10 mouse cellular contexts compared by ENCODE assay signal in genomic region chr15:89474596-89475292, GRCm38 (mm10). TPM values are rescaled to one million over a fixed set of nuclear protein-coding genes. Genes with fewer than 3 reads are reported as not detected.
DNase-seq lines count a peak whose midpoint lies in the region; ATAC-seq and TF ChIP-seq lines count a peak whose summit lies in the region.
"Had no signal": no experiment of that assay in that cellular context is flagged by ENCODE, and none has a peak within 500 bp of the region (broad histone marks: within the 10 kb centered on the region; RNA-seq: fewer than 3 reads in every experiment).

No protein-coding gene starts in this region.

- H3K27me3 ChIP-seq in liver, embryonic 11.5 days (replicated peaks; ENCODE audit: control insufficient read depth, insufficient read depth, low read length), result no peaks in the 10 kb centered on the region
- H3K27me3 ChIP-seq in forebrain, postnatal 0 days (ENCODE audit: insufficient read depth, low read length), result no peaks in the 10 kb centered on the region
- H3K27me3 ChIP-seq in liver, postnatal 0 days (ENCODE audit: insufficient read depth, low read length), result no peaks in the 10 kb centered on the region

- H3K4me2 ChIP-seq in liver, embryonic 11.5 days, result peak overlapping the region; percentile 77
- peak overlapping the region; percentile 85; the same call in 1 of the 2 replicates for H3K4me2 ChIP-seq in forebrain, postnatal 0 days (ENCODE audit: low read depth)
- peak overlapping the region; percentile 84; the same call in 1 of the 2 replicates for H3K4me2 ChIP-seq in liver, postnatal 0 days (ENCODE audit: low read depth, low read length)

- peak; percentile 75 for DNase-seq in cerebellum, adult 11-12 months
- DNase-seq in cerebellum, postnatal 14 days, result no peak
- no peak for DNase-seq in liver, embryonic 11.5 days (ENCODE audit: low spot score)
- DNase-seq in liver (no peak), MN1 (ENCODE audit: low spot score) (no peak)
- no peak for DNase-seq in forebrain, postnatal 0 days
- no peak for DNase-seq in liver, postnatal 0 days
- no peak for DNase-seq in embryo, embryonic 10 days (ENCODE audit: low spot score)
- DNase-seq: layer of hippocampus, adult 9-11 months had no signal

- H3K4me1 ChIP-seq in liver, embryonic 11.5 days (replicated peaks; ENCODE audit: control insufficient read depth, insufficient read depth, low read length), result peaks cover 15% of the 10 kb centered on the region
- H3K4me1 ChIP-seq in forebrain, postnatal 0 days (ENCODE audit: insufficient read depth), result peaks cover 6% of the 10 kb centered on the region; the same call in 1 of the 2 replicates
- peaks cover 18% of the 10 kb centered on the region for H3K4me1 ChIP-seq in liver, postnatal 0 days (ENCODE audit: insufficient read depth)

- TF ChIP-seq CTCF in forebrain, postnatal 0 days (IDR thresholded peaks at IDR 0.05; ENCODE audit: low read depth), result no peak
- no peak for TF ChIP-seq CTCF in liver, postnatal 0 days (IDR thresholded peaks at IDR 0.05; ENCODE audit: low read depth)

- no peak overlapping the region for H3K27ac ChIP-seq in liver, embryonic 11.5 days (ENCODE audit: low read depth, low read length)
- no peak overlapping the region for H3K27ac ChIP-seq in forebrain, postnatal 0 days (ENCODE audit: low read depth, low read length)
- H3K27ac ChIP-seq in liver, postnatal 0 days (ENCODE audit: low read depth), result no peak overlapping the region

- ATAC-seq in liver, embryonic 11.5 days (replicated peaks; ENCODE audit: low FRiP score), result no peak
- ATAC-seq in forebrain, postnatal 0 days, result no peak
- ATAC-seq in liver, postnatal 0 days, result no peak

- TF ChIP-seq EP300 in liver, postnatal 0 days (IDR thresholded peaks at IDR 0.05; ENCODE audit: low read depth), result no peak

- H3K4me3 ChIP-seq in liver, embryonic 11.5 days (ENCODE audit: low read depth, low read length), result no peak overlapping the region
- 0 out of 2 replicates have a peak overlapping the region, but pooled peaks have one; percentile 60 for H3K4me3 ChIP-seq in forebrain, postnatal 0 days (ENCODE audit: low read depth, low read length)
- H3K4me3 ChIP-seq in liver, postnatal 0 days (ENCODE audit: low read depth, low read length), result no peak overlapping the region

- no peaks in the 10 kb centered on the region for H3K9me3 ChIP-seq in liver, embryonic 11.5 days (ENCODE audit: control insufficient read depth, low read length)
- no peaks in the 10 kb centered on the region for H3K9me3 ChIP-seq in forebrain, postnatal 0 days (ENCODE audit: low read length)
- no peaks in the 10 kb centered on the region for H3K9me3 ChIP-seq in liver, postnatal 0 days (ENCODE audit: low read length)

- WGBS in liver, embryonic 11.5 days, result 89% methylated on average over 19 of the region's 19 CpGs
- WGBS in forebrain, postnatal 0 days, result 87% methylated on average over 19 of the region's 19 CpGs
- WGBS in liver, postnatal 0 days (ENCODE audit: insufficient replicate concordance), result 90% methylated on average over 18 of the region's 19 CpGs

- H3K36me3 ChIP-seq in liver, embryonic 11.5 days (ENCODE audit: control insufficient read depth, insufficient read depth, low read length), result no peaks in the 10 kb centered on the region
- peaks cover 6% of the 10 kb centered on the region; the same call in 1 of the 2 replicates for H3K36me3 ChIP-seq in forebrain, postnatal 0 days (ENCODE audit: insufficient read depth)
- H3K36me3 ChIP-seq in liver, postnatal 0 days (replicated peaks; ENCODE audit: insufficient read depth, low read length), result no peaks in the 10 kb centered on the region

- H3K9ac ChIP-seq in liver, embryonic 11.5 days (ENCODE audit: low read depth, low read length), result no peak overlapping the region
- no peak overlapping the region for H3K9ac ChIP-seq in forebrain, postnatal 0 days
- H3K9ac ChIP-seq in liver, postnatal 0 days (replicated peaks), result no peak overlapping the region

RNA-seq across cellular contexts. Expression of gene Arsa, which starts 2.5 kb away (rescaled TPM):
- 8.6 and 9.0 TPM in 2 replicates for polyA plus RNA-seq in liver, embryonic 11.5 days (2014; fragmentation: Nextera tagmentation; extraction: Ambion mirVana)
- 24.5 and 32.4 TPM in 2 replicates for total RNA-seq in forebrain, postnatal 0 days (2014; rRNA removed)
- 25.4 and 29.0 TPM in 2 replicates for polyA plus RNA-seq in forebrain, postnatal 0 days (2015; fragmentation: Nextera tagmentation; extraction: Ambion mirVana)
- 4.7 and 5.5 TPM in 2 replicates for polyA plus RNA-seq in liver, postnatal 0 days (2015; fragmentation: Nextera tagmentation; extraction: Ambion mirVana)

RNA-seq across cellular contexts. Expression of gene Mapk8ip2, which starts 21.0 kb away (rescaled TPM):
- 0.26 and 0.36 TPM in 2 replicates for polyA plus RNA-seq in liver, embryonic 11.5 days (2014; fragmentation: Nextera tagmentation; extraction: Ambion mirVana)
- 95.3 and 95.8 TPM in 2 replicates for total RNA-seq in forebrain, postnatal 0 days (2014; rRNA removed)
- 57.8 and 70.9 TPM in 2 replicates for polyA plus RNA-seq in forebrain, postnatal 0 days (2015; fragmentation: Nextera tagmentation; extraction: Ambion mirVana)
- polyA plus RNA-seq in liver, postnatal 0 days (2015; fragmentation: Nextera tagmentation; extraction: Ambion mirVana), result not detected in 2 replicates
- total RNA-seq: megakaryocyte-erythroid progenitor cell, adult 5-6 weeks had no signal

RNA-seq across cellular contexts. Expression of gene Shank3, which starts 24.7 kb away (rescaled TPM):
- 1.1 and 1.7 TPM in 2 replicates for polyA plus RNA-seq in liver, embryonic 11.5 days (2014; fragmentation: Nextera tagmentation; extraction: Ambion mirVana)
- total RNA-seq in forebrain, postnatal 0 days (2014; rRNA removed), result 38.9 and 42.4 TPM in 2 replicates
- polyA plus RNA-seq in forebrain, postnatal 0 days (2015; fragmentation: Nextera tagmentation; extraction: Ambion mirVana), result 5.9 and 10.6 TPM in 2 replicates
- 0.27 and 0.81 TPM in 2 replicates for polyA plus RNA-seq in liver, postnatal 0 days (2015; fragmentation: Nextera tagmentation; extraction: Ambion mirVana)

RNA-seq across cellular contexts. Expression of gene Chkb, which starts 45.0 kb away (rescaled TPM):
- polyA plus RNA-seq in liver, embryonic 11.5 days (2014; fragmentation: Nextera tagmentation; extraction: Ambion mirVana), result 43.5 and 47.5 TPM in 2 replicates
- 56.9 and 59.9 TPM in 2 replicates for total RNA-seq in forebrain, postnatal 0 days (2014; rRNA removed)
- 78.2 and 92.4 TPM in 2 replicates for polyA plus RNA-seq in forebrain, postnatal 0 days (2015; fragmentation: Nextera tagmentation; extraction: Ambion mirVana)
- 42.7 and 44.3 TPM in 2 replicates for polyA plus RNA-seq in liver, postnatal 0 days (2015; fragmentation: Nextera tagmentation; extraction: Ambion mirVana)

RNA-seq across cellular contexts. Expression of gene Gm44502, which starts 45.2 kb away (rescaled TPM):
- not detected in 2 replicates for polyA plus RNA-seq in liver, embryonic 11.5 days (2014; fragmentation: Nextera tagmentation; extraction: Ambion mirVana)
- total RNA-seq in forebrain, postnatal 0 days (2014; rRNA removed), result 1.7 and 1.8 TPM in 2 replicates
- polyA plus RNA-seq in forebrain, postnatal 0 days (2015; fragmentation: Nextera tagmentation; extraction: Ambion mirVana), result not detected in 2 replicates
- polyA plus RNA-seq in liver, postnatal 0 days (2015; fragmentation: Nextera tagmentation; extraction: Ambion mirVana), result not detected in 2 replicates
- total RNA-seq: megakaryocyte-erythroid progenitor cell, adult 5-6 weeks had no signal

Comparison
In these comparisons a context has a peak if more than half of its experiments do, and no peak if none do; other contexts are left out.
1. RNA of gene Mapk8ip2, which starts 21.0 kb away (polyA plus RNA-seq): 57.8 to 70.9 TPM in forebrain, postnatal 0 days; 0.26 to 0.36 TPM in liver, embryonic 11.5 days and not detected in liver, postnatal 0 days; every median in the first group is over 10 times any median in the second.
2. Peak in every context shown above with its lines, with median percentiles within 50 percentile points of each other: H3K4me2 ChIP-seq.